Mouse (Mus musculus) CH12.LX (cell line): ENCODE results near the gene B3gnt2. TPM values are rescaled to one million over a fixed set of nuclear protein-coding genes. Genes with fewer than 3 reads are reported as not detected.

Experiments used
- DNase-seq: peaks from one replicate; pipeline ENCODE4 v3.0.0-alpha.2; 2013; ENCODE audit errors: extremely low read depth
- H3K27ac ChIP-seq: 2 replicates; pipeline ENCODE4 v1.5.1; 2012; ENCODE audit warnings: low read depth, mild to moderate bottlenecking, control low read depth, moderate library complexity; ENCODE audit not compliant: insufficient read depth
- H3K27me3 ChIP-seq: replicated peaks from 2 replicates; pipeline ENCODE3; 2012; ENCODE audit warnings: inconsistent platforms
- H3K36me3 ChIP-seq, 2 experiments: replicated peaks in 1 of 2; 2 replicates each; pipeline versions ENCODE3 to v1.6.1; 2012; ENCODE audit warnings: inconsistent platforms in 1 of 2, low read length in 1 of 2, mild to moderate bottlenecking in 1 of 2, mixed read lengths in 1 of 2, moderate library complexity in 1 of 2; ENCODE audit not compliant: control insufficient read depth in 1 of 2, insufficient read depth in 1 of 2
- H3K4me1 ChIP-seq, 2 experiments: 2 replicates each; pipeline ENCODE4 v1.6.1; 2012; ENCODE audit warnings: inconsistent platforms in 1 of 2, moderate library complexity in 1 of 2; ENCODE audit not compliant: insufficient read depth in 2 of 2, control insufficient read depth in 1 of 2
- H3K4me2 ChIP-seq: 2 replicates; pipeline ENCODE4 v1.6.1; 2012; ENCODE audit warnings: low read depth, mild to moderate bottlenecking, control low read depth; ENCODE audit not compliant: poor library complexity, insufficient read depth, severe bottlenecking
- H3K4me3 ChIP-seq, 3 experiments: fragments of 150-350 bp in 1 of 3; sonication (generic) in 1 of 3; replicated peaks in 1 of 3; 2 replicates each; pipeline versions ENCODE3 to v1.5.1; 2011 to 2012; ENCODE audit warnings: low read depth in 2 of 3, low read length in 2 of 3, mild to moderate bottlenecking in 2 of 3, moderate library complexity in 2 of 3, control low read depth in 1 of 3, improper control_type of control experiment in 1 of 3, inconsistent platforms in 1 of 3, mixed read lengths in 1 of 3; ENCODE audit not compliant: poor library complexity in 1 of 3
- H3K79me2 ChIP-seq: replicated peaks from 2 replicates; pipeline ENCODE4 v1.6.1; 2012; ENCODE audit warnings: mild to moderate bottlenecking, moderate library complexity; ENCODE audit not compliant: control insufficient read depth, poor library complexity, insufficient read depth, severe bottlenecking; ENCODE audit errors: extremely low read depth
- H3K9ac ChIP-seq: 2 replicates; pipeline ENCODE4 v1.6.1; 2012; ENCODE audit warnings: low read depth, mild to moderate bottlenecking, control low read depth, moderate library complexity; ENCODE audit not compliant: insufficient read depth
- H3K9me3 ChIP-seq: replicated peaks from 2 replicates; pipeline ENCODE3; 2012; ENCODE audit warnings: low read length, inconsistent platforms, mixed read lengths
- CHD1 ChIP-seq: IDR thresholded peaks from 2 replicates; pipeline ENCODE4 v1.6.1; 2012; ENCODE audit warnings: low read depth, low read length, improper control_type of control experiment, inconsistent platforms
- CTCF ChIP-seq, 2 experiments: IDR thresholded peaks in 1 of 2; conservative IDR thresholded peaks in 1 of 2; 2 replicates each; pipeline ENCODE4 v1.5.1; 2011 to 2012; ENCODE audit warnings: low read depth in 2 of 2, low read length in 2 of 2, improper control_type of control experiment in 1 of 2, inconsistent platforms in 1 of 2, mild to moderate bottlenecking in 1 of 2, moderate library complexity in 1 of 2
- ELF1 ChIP-seq: IDR thresholded peaks from 2 replicates; pipeline ENCODE4 v1.6.1; 2014; ENCODE audit warnings: low read depth, mild to moderate bottlenecking, inconsistent platforms, low read length, improper control_type of control experiment
- HCFC1 ChIP-seq: IDR thresholded peaks from 2 replicates; pipeline ENCODE4 v1.6.1; 2012; ENCODE audit warnings: low read depth, mild to moderate bottlenecking, inconsistent platforms, low read length, improper control_type of control experiment
- JUN ChIP-seq: IDR thresholded peaks from 2 replicates; pipeline ENCODE4 v1.6.1; 2011; ENCODE audit warnings: low read depth, mild to moderate bottlenecking, low read length, improper control_type of control experiment, moderate library complexity; ENCODE audit not compliant: insufficient read depth
- JUND ChIP-seq: conservative IDR thresholded peaks from 2 replicates; pipeline ENCODE4 v1.6.1; 2011; ENCODE audit warnings: low read depth, low read length, improper control_type of control experiment
- KAT2A ChIP-seq: IDR thresholded peaks from 2 replicates; pipeline ENCODE4 v1.6.1; 2012; ENCODE audit warnings: low read length, improper control_type of control experiment, inconsistent platforms; ENCODE audit not compliant: insufficient replicate concordance
- MAX ChIP-seq: IDR thresholded peaks from 2 replicates; pipeline ENCODE4 v1.6.1; 2011; ENCODE audit warnings: low read length, improper control_type of control experiment
- MXI1 ChIP-seq: IDR thresholded peaks from 2 replicates; pipeline ENCODE4 v1.6.1; 2011; ENCODE audit warnings: mild to moderate bottlenecking, low read depth, low read length, improper control_type of control experiment
- NELFE ChIP-seq: IDR thresholded peaks from 2 replicates; pipeline ENCODE4 v1.6.1; 2011; ENCODE audit warnings: low read depth, low read length, improper control_type of control experiment
- NRF1 ChIP-seq: IDR thresholded peaks from 2 replicates; pipeline ENCODE4 v1.6.1; 2014; ENCODE audit warnings: low read depth, mild to moderate bottlenecking, inconsistent platforms, low read length, improper control_type of control experiment, moderate library complexity
- PAX5 ChIP-seq: IDR thresholded peaks from 2 replicates; pipeline ENCODE4 v1.6.1; 2012; ENCODE audit warnings: low read length, inconsistent platforms, mixed read lengths
- POLR2A ChIP-seq: IDR thresholded peaks from 2 replicates; pipeline ENCODE4 v1.6.1; 2011; ENCODE audit warnings: low read depth, mild to moderate bottlenecking, improper control_type of control experiment, low read length
- POLR2AphosphoS2 ChIP-seq: IDR thresholded peaks from 2 replicates; pipeline ENCODE4 v1.6.1; 2011; ENCODE audit warnings: low read depth, low read length, improper control_type of control experiment
- RAD21 ChIP-seq: IDR thresholded peaks from 2 replicates; pipeline ENCODE4 v1.6.1; 2011; ENCODE audit warnings: low read depth, mild to moderate bottlenecking, low read length, improper control_type of control experiment, moderate library complexity
- SMC3 ChIP-seq: IDR thresholded peaks from 2 replicates; pipeline ENCODE4 v1.6.1; 2011; ENCODE audit warnings: low read depth, low read length, improper control_type of control experiment
- USF1 ChIP-seq: IDR thresholded peaks from 2 replicates; pipeline ENCODE4 v1.6.1; 2014; ENCODE audit warnings: low read depth, mild to moderate bottlenecking, inconsistent platforms, low read length, improper control_type of control experiment
- ZC3H11A ChIP-seq: IDR thresholded peaks from 2 replicates; pipeline ENCODE4 v1.6.1; 2012; ENCODE audit warnings: low read depth, mild to moderate bottlenecking, inconsistent platforms, low read length, improper control_type of control experiment
- ZKSCAN1 ChIP-seq: IDR thresholded peaks from 2 replicates; pipeline ENCODE4 v1.6.1; 2012; ENCODE audit warnings: low read depth, inconsistent platforms, low read length, improper control_type of control experiment, borderline replicate concordance
- ZMIZ1 ChIP-seq: IDR thresholded peaks from 2 replicates; pipeline ENCODE4 v1.6.1; 2012; ENCODE audit warnings: low read depth, mild to moderate bottlenecking, inconsistent platforms, low read length, improper control_type of control experiment
- ZNF384 ChIP-seq: IDR thresholded peaks from 2 replicates; pipeline ENCODE4 v1.6.1; 2012; ENCODE audit warnings: low read depth, low read length, improper control_type of control experiment, inconsistent platforms
- dilution Hi-C: fragments of 300-500 bp; cut with MboI; formaldehyde crosslinking; loops from 2 replicates; pipeline ENCODE4 v1.14.3; 2020; ENCODE audit warnings: low sequenced_read_pairs; ENCODE audit not compliant: extremely low pct_unique_long_range_greater_than_20kb, extremely low pct_ligation_motif_present
- in situ Hi-C: fragments of 300-500 bp; cut with MboI; formaldehyde crosslinking; loops from 3 replicates; pipeline ENCODE4 v1.14.3; 2019; ENCODE audit warnings: low sequenced_read_pairs, low pct_ligation_motif_present, low pct_unique_long_range_greater_than_20kb, mixed read lengths
- polyA plus RNA-seq: library from polyadenylated mRNA; unstranded; fragments of >175 nt; gene quantifications from 2 replicates; pipeline ENCODE4 v1.2.1, GENCODE M21; 2012; ENCODE audit warnings: low read depth; ENCODE audit not compliant: insufficient read length
- total RNA-seq, 2 experiments: library from RNA; depleted of rRNA; stranded (reverse); fragments of 300-350 nt in 1 of 2; fragments of >200 nt in 1 of 2; gene quantifications; 2 replicates each; pipeline ENCODE4 v1.2.3; 2012 to 2014

The B3gnt2 gene
- total and polyA plus RNA-seq, 3 experiments, result 74.6 to 96.0 (median 75.2) TPM

DNA sequence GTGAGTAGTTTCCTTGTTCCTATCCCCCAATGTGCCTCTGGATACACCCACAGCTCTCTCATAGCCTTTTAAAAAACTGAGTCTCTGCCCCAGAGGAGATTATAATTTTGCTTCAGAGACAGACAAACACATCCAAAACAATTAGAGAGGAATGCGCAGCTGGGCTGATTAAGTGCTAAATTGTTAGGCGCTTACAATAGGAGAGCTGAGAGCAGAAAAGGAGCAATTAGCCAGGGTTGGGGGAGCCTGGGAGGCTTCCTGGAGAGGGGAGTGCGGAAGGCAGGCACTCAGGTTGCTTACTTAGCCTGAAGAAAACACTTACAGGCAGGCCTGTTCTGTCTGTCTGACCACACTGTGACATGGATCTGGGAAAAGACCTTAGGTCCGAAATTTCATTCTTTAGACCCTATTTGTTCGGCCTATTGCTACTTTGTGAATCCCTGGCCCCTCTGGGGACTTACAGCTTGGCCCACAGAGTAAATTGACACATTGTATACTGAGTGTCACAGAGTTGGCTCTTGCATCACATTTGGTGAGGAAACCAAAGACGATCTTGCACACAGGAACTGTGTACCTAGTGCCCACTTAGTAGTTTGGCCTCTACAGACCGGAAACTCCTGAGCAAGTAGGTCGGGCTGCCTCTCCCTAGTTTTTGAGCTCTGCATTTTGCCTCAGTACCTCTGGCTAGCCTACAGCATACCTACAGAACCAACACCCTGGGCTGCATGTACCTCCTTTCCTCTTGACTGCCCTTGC lies 3.7 kb upstream of the B3gnt2 start:
- dilution Hi-C loops, result no loop called here
- in situ Hi-C loops, result loop anchor here (5.0 kb wide), 2 partner anchors 68 to 227 kb away; no protein-coding TSS in a partner anchor

DNA sequence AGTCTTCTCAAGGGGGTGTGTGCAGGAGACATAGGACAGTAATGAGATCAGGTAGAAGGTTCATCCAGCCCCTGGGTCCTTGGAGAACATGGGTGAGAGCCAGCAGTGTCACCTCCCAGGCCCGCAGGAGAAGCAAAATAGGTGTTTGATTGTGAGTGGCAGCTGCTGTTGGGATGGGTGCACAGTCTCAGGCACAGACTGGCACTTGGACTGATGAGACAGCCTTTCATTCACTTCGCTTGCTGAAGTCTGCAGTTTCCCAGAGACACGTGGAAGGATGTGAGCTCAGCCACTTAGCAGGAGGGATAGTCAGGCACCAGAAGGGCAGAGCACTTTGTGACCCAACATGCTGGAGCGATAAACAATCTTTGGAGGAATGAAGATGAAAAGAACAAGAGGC lies 2.8 kb upstream of the B3gnt2 start:
- H3K4me2 ChIP-seq, result no peak overlapping the region
- dilution Hi-C loops, result no loop called here
- H3K27me3 ChIP-seq, result no peaks in the 10 kb centered on the region
- H3K27ac ChIP-seq, result no peak overlapping the region
- H3K9me3 ChIP-seq, result no peaks in the 10 kb centered on the region
- TF ChIP-seq CHD1 (no peak), ZC3H11A (no peak), ELF1 (no peak), ZMIZ1 (0 out of 2 replicates have a peak, but pooled peaks have one; percentile 7), USF1 (no peak), MXI1 (no peak), NELFE (no peak)
- peaks cover 41 to 69% of the 10 kb centered on the region in 2 experiments for H3K4me1 ChIP-seq
- no peak for DNase-seq
- H3K9ac ChIP-seq, result no peak overlapping the region
- no peak overlapping the region for H3K4me3 ChIP-seq
- peaks cover 0 to 9% of the 10 kb centered on the region in 2 experiments for H3K36me3 ChIP-seq
- peaks cover 20% of the 10 kb centered on the region for H3K79me2 ChIP-seq
- in situ Hi-C loops, result loop anchor here (5.0 kb wide), 1 partner anchor 226 kb away; no protein-coding TSS in a partner anchor

More for the DNA sequence above, 3.7 kb upstream of the B3gnt2 start:
- peak overlapping the region in 1 of 3 experiments; percentile 5 for H3K4me3 ChIP-seq
- peaks cover 41 to 74% of the 10 kb centered on the region in 2 experiments for H3K4me1 ChIP-seq
- TF ChIP-seq MAX, result peak; percentile 22; the same call in 1 of the 2 replicates
- no peak for TF ChIP-seq ZKSCAN1
- no peak for TF ChIP-seq ZMIZ1
- no peaks in the 10 kb centered on the region for H3K9me3 ChIP-seq
- peaks cover 0 to 9% of the 10 kb centered on the region in 2 experiments for H3K36me3 ChIP-seq
- 0 out of 2 replicates have a peak overlapping the region, but pooled peaks have one; percentile 6 for H3K9ac ChIP-seq
- H3K27ac ChIP-seq, result peak overlapping the region; percentile 57
- no peak for DNase-seq
- no peaks in the 10 kb centered on the region for H3K27me3 ChIP-seq
- H3K79me2 ChIP-seq, result peaks cover 11% of the 10 kb centered on the region
- no peak overlapping the region; the same call in 1 of the 2 replicates for H3K4me2 ChIP-seq

DNA sequence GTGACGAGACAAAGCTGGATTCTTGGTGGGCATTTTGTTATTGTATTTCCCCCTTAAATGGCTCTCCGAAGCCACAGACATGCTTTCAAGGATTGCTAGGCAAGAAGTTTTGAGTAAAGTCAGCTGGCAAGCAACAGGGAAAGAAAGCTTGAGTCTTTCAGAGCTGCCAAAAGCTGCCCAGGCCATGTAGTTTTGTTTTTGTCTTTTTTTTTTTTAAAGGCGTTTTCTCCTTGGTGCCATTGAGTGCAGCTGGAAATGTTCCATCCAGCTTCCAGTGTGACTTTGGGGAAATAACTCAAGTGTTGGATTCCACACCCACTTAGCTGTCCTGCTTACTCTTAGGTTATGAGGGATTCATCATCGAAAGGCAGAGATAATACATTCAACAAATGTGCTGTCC lies 554 bp upstream of the B3gnt2 start:
- TF ChIP-seq ELF1, result no peak
- no peak for TF ChIP-seq POLR2A
- no peak for TF ChIP-seq KAT2A
- TF ChIP-seq SMC3, result no peak
- no peak for TF ChIP-seq JUN
- TF ChIP-seq NRF1, result no peak
- no peak for TF ChIP-seq HCFC1
- TF ChIP-seq PAX5, result no peak
- TF ChIP-seq ZKSCAN1, result no peak
- TF ChIP-seq JUND, result no peak
- no peak for TF ChIP-seq ZNF384
- no peak for TF ChIP-seq RAD21
- TF ChIP-seq POLR2AphosphoS2, result no peak
- no peak for TF ChIP-seq CTCF (conservative IDR thresholded peaks at IDR 0.05 in 1 of 2, IDR thresholded peaks at IDR 0.05 in 1 of 2; ENCODE audit: low read depth in 2 of 2, low read length in 2 of 2)
- no peak overlapping the region for H3K27ac ChIP-seq
- no peaks in the 10 kb centered on the region for H3K27me3 ChIP-seq
- H3K4me2 ChIP-seq, result peak overlapping the region; percentile 88
- dilution Hi-C loops, result no loop called here
- no peaks in the 10 kb centered on the region for H3K9me3 ChIP-seq
- H3K9ac ChIP-seq, result peak overlapping the region; percentile 76
- DNase-seq, result no peak
- peaks cover 0 to 4% of the 10 kb centered on the region in 2 experiments for H3K36me3 ChIP-seq
- peaks cover 42% of the 10 kb centered on the region for H3K79me2 ChIP-seq
- peaks cover 24 to 46% of the 10 kb centered on the region in 2 experiments for H3K4me1 ChIP-seq
- peak overlapping the region; percentile 70 to 84 (median 75) for H3K4me3 ChIP-seq
- in situ Hi-C loops, result loop anchor here (5.0 kb wide), 1 partner anchor 224 kb away; no protein-coding TSS in a partner anchor
